Mouse (Mus musculus): Measurements from ENCODE around the gene Lfng. TPM values are rescaled to one million over a fixed set of nuclear protein-coding genes. Genes with fewer than 3 reads are reported as not detected.

Gene Lfng
- polyA plus RNA-seq, 1 experiment from 2014 or later: 22.9 TPM

- Histone ChIP-seq H3K4me2 (no peak overlapping the region), H3K4me1 (replicated peaks) (peaks cover 25% of the 10 kb centered on the region), H3K9ac (no peak overlapping the region), H3K27ac (peak overlapping the region; percentile 52), H3K27me3 (no peaks in the 10 kb centered on the region), H3K4me3 (no peak overlapping the region), H3K9me3 (no peaks in the 10 kb centered on the region), H3K36me3 (peaks cover 42% of the 10 kb centered on the region)
- peak; percentile 58 for ATAC-seq (ENCODE audit: low FRiP score)
- 58% methylated on average over 7 of the region's 7 CpGs for WGBS
Measured at GRCm38 (mm10) chr5:140619895-140620736, 13.0 kb downstream of the Lfng start.

GRCm38 (mm10) chr5:140621092-140621491 is 14.0 kb downstream of the Lfng start:
- peak overlapping the region; percentile 52 for H3K27ac ChIP-seq
- no peaks in the 10 kb centered on the region for H3K9me3 ChIP-seq
- peaks cover 48% of the 10 kb centered on the region for H3K36me3 ChIP-seq
- peaks cover 19% of the 10 kb centered on the region for H3K4me1 ChIP-seq (replicated peaks)
- H3K4me2 ChIP-seq: no peak overlapping the region
- H3K9ac ChIP-seq: no peak overlapping the region
- 63% methylated on average over 9 of the region's 9 CpGs for WGBS
- H3K27me3 ChIP-seq: no peaks in the 10 kb centered on the region
- ATAC-seq (ENCODE audit: low FRiP score): no peak
- H3K4me3 ChIP-seq: no peak overlapping the region

GRCm38 (mm10) chr5:140621517-140621916 is 14.4 kb downstream of the Lfng start:
- no peak for ATAC-seq (ENCODE audit: low FRiP score)
- WGBS: 65% methylated on average over 10 of the region's 10 CpGs
- Histone ChIP-seq H3K4me1 (replicated peaks) (peaks cover 15% of the 10 kb centered on the region), H3K9ac (no peak overlapping the region), H3K36me3 (peaks cover 52% of the 10 kb centered on the region), H3K4me2 (no peak overlapping the region), H3K4me3 (no peak overlapping the region), H3K27me3 (no peaks in the 10 kb centered on the region), H3K9me3 (no peaks in the 10 kb centered on the region), H3K27ac (peak overlapping the region; percentile 52)

- 94% methylated on average over 23 of the region's 23 CpGs for WGBS
- Histone ChIP-seq H3K4me1 (replicated peaks) (peaks cover 15% of the 10 kb centered on the region), H3K9me3 (no peaks in the 10 kb centered on the region), H3K36me3 (peaks cover 68% of the 10 kb centered on the region), H3K4me2 (no peak overlapping the region), H3K4me3 (no peak overlapping the region), H3K27me3 (no peaks in the 10 kb centered on the region), H3K9ac (no peak overlapping the region), H3K27ac (no peak overlapping the region)
- ATAC-seq (ENCODE audit: low FRiP score): no peak
Measured at GRCm38 (mm10) chr5:140622978-140623670, 16.0 kb downstream of the Lfng start.

GRCm38 (mm10) chr5:140623791-140624190 is 16.7 kb downstream of the Lfng start:
- ATAC-seq (ENCODE audit: low FRiP score): no peak
- Histone ChIP-seq H3K36me3 (peaks cover 75% of the 10 kb centered on the region), H3K9ac (no peak overlapping the region), H3K9me3 (no peaks in the 10 kb centered on the region), H3K4me2 (no peak overlapping the region), H3K27ac (no peak overlapping the region), H3K4me1 (replicated peaks) (peaks cover 15% of the 10 kb centered on the region), H3K4me3 (no peak overlapping the region), H3K27me3 (no peaks in the 10 kb centered on the region)
- WGBS: 82% methylated on average over 4 of the region's 4 CpGs

- no peak overlapping the region for H3K27ac ChIP-seq
Measured at GRCm38 (mm10) chr5:140624238-140624637, 17.1 kb downstream of the Lfng start.

GRCm38 (mm10) chr5:140624961-140625360 is 17.8 kb downstream of the Lfng start:
- Histone ChIP-seq H3K27me3 (no peaks in the 10 kb centered on the region), H3K9me3 (no peaks in the 10 kb centered on the region), H3K27ac (no peak overlapping the region), H3K36me3 (peaks cover 87% of the 10 kb centered on the region), H3K9ac (no peak overlapping the region), H3K4me2 (no peak overlapping the region), H3K4me3 (no peak overlapping the region), H3K4me1 (replicated peaks) (peaks cover 15% of the 10 kb centered on the region)
- no peak for ATAC-seq (ENCODE audit: low FRiP score)
- 94% methylated on average over 13 of the region's 13 CpGs for WGBS

More at GRCm38 (mm10) chr5:140624238-140624637, 17.1 kb downstream of the Lfng start:
- no peak for ATAC-seq (ENCODE audit: low FRiP score)
- no peak overlapping the region for H3K4me2 ChIP-seq
- H3K36me3 ChIP-seq: peaks cover 80% of the 10 kb centered on the region
- no peaks in the 10 kb centered on the region for H3K27me3 ChIP-seq
- 98% methylated on average over 5 of the region's 5 CpGs for WGBS
- H3K4me1 ChIP-seq (replicated peaks): peaks cover 15% of the 10 kb centered on the region
- no peak overlapping the region for H3K4me3 ChIP-seq
- no peak overlapping the region for H3K9ac ChIP-seq
- H3K9me3 ChIP-seq: no peaks in the 10 kb centered on the region

- ATAC-seq (ENCODE audit: low FRiP score): no peak
- no peak overlapping the region for H3K27ac ChIP-seq
- no peak overlapping the region for H3K4me3 ChIP-seq
- peaks cover 97% of the 10 kb centered on the region for H3K36me3 ChIP-seq
- H3K4me1 ChIP-seq (replicated peaks): no peaks in the 10 kb centered on the region
- H3K9me3 ChIP-seq: no peaks in the 10 kb centered on the region
- no peak overlapping the region for H3K4me2 ChIP-seq
- no peaks in the 10 kb centered on the region for H3K27me3 ChIP-seq
- H3K9ac ChIP-seq: no peak overlapping the region
- 94% methylated on average over 5 of the region's 5 CpGs for WGBS
Measured at GRCm38 (mm10) chr5:140627580-140627979, 20.5 kb downstream of the Lfng start.

- H3K9ac ChIP-seq: no peak overlapping the region
- no peak overlapping the region for H3K27ac ChIP-seq
- H3K27me3 ChIP-seq: no peaks in the 10 kb centered on the region
- H3K9me3 ChIP-seq: no peaks in the 10 kb centered on the region
- H3K4me2 ChIP-seq: no peak overlapping the region
- peaks cover 97% of the 10 kb centered on the region for H3K36me3 ChIP-seq
- no peaks in the 10 kb centered on the region for H3K4me1 ChIP-seq (replicated peaks)
- WGBS: 98% methylated on average over 9 of the region's 9 CpGs
- no peak overlapping the region for H3K4me3 ChIP-seq
- ATAC-seq (ENCODE audit: low FRiP score): no peak
Measured at GRCm38 (mm10) chr5:140628995-140629394, 21.9 kb downstream of the Lfng start.

GRCm38 (mm10) chr5:140633432-140633831 is 26.3 kb downstream of the Lfng start:
- Histone ChIP-seq H3K27ac (no peak overlapping the region), H3K4me1 (replicated peaks) (peaks cover 24% of the 10 kb centered on the region), H3K9ac (no peak overlapping the region), H3K4me2 (no peak overlapping the region), H3K9me3 (no peaks in the 10 kb centered on the region), H3K4me3 (no peak overlapping the region), H3K36me3 (peaks cover 98% of the 10 kb centered on the region), H3K27me3 (no peaks in the 10 kb centered on the region)
- 95% methylated on average over 7 of the region's 7 CpGs for WGBS
- no peak for ATAC-seq (ENCODE audit: low FRiP score)

GRCm38 (mm10) chr5:140634798-140635722 is 27.9 kb downstream of the Lfng start:
- Histone ChIP-seq H3K9ac (0 out of 2 replicates have a peak overlapping the region, but pooled peaks have one; percentile 13), H3K27ac (no peak overlapping the region), H3K4me2 (no peak overlapping the region), H3K9me3 (no peaks in the 10 kb centered on the region), H3K4me1 (replicated peaks) (peaks cover 38% of the 10 kb centered on the region), H3K36me3 (peaks cover 95% of the 10 kb centered on the region), H3K27me3 (no peaks in the 10 kb centered on the region), H3K4me3 (no peak overlapping the region)
- ATAC-seq (ENCODE audit: low FRiP score): no peak
- 91% methylated on average over 26 of the region's 26 CpGs for WGBS

All from hindbrain, embryonic 13.5 days (tissue).